33 mouse cellular contexts compared by ENCODE assay signal in the genomic region with DNA sequence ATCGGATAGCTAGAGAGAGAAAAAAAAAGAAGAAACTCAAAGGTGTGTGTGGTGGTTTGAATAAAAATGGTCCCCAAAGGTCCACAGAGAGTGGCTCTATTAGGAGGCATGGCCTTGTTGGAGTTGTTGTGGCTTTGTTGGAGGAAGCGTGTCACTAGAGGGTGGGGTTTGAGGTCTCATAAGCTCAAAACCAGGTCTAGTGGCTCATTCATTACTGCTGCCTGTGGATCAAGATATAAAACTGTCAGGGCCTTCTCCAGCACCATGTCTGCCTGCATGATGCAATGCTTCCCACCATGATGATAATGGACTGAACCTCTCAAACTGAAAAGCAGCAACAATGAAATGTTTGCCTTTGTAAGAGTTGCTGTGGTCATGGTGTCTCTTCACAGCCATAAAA. TPM values are rescaled to one million over a fixed set of nuclear protein-coding genes. Genes with fewer than 3 reads are reported as not detected.
"Had no signal": no experiment of that assay in that cellular context is flagged by ENCODE, and none has a peak within 500 bp of the region (broad histone marks: within the 10 kb centered on the region; RNA-seq: fewer than 3 reads in every experiment).

No protein-coding gene starts in this region.

- H3K27me3 ChIP-seq: limb, embryonic 12.5 days; limb, embryonic 13.5 days; limb, embryonic 15.5 days; liver, embryonic 12.5 days; liver, embryonic 13.5 days; liver, embryonic 15.5 days; lung, embryonic 15.5 days; megakaryocyte, embryonic 14.5 days; midbrain, embryonic 12.5 days; midbrain, embryonic 13.5 days; midbrain, embryonic 15.5 days; neural tube, embryonic 12.5 days; neural tube, embryonic 13.5 days had no signal

- H3K27ac ChIP-seq: limb, embryonic 10.5 days; limb, embryonic 12.5 days; limb, embryonic 13.5 days; limb, embryonic 15.5 days; liver, embryonic 12.5 days; liver, embryonic 13.5 days; liver, embryonic 14.5 days; liver, embryonic 15.5 days; lung, embryonic 15.5 days; macrophage; midbrain, embryonic 10.5 days; midbrain, embryonic 12.5 days; midbrain, embryonic 13.5 days; midbrain, embryonic 15.5 days; neural tube, embryonic 12.5 days; neural tube, embryonic 13.5 days had no signal

- H3K9ac ChIP-seq: limb, embryonic 12.5 days; limb, embryonic 13.5 days; limb, embryonic 15.5 days; liver, embryonic 12.5 days; liver, embryonic 13.5 days; liver, embryonic 14.5 days; liver, embryonic 15.5 days; liver, postnatal 0 days; lung, embryonic 14.5 days; lung, embryonic 15.5 days; midbrain, embryonic 12.5 days; midbrain, embryonic 13.5 days; midbrain, embryonic 15.5 days; neural tube, embryonic 12.5 days; neural tube, embryonic 13.5 days had no signal

- H3K4me2 ChIP-seq: limb, embryonic 12.5 days; limb, embryonic 13.5 days; limb, embryonic 15.5 days; liver, embryonic 11.5 days; liver, embryonic 12.5 days; liver, embryonic 13.5 days; liver, embryonic 15.5 days; lung, embryonic 14.5 days; lung, embryonic 15.5 days; midbrain, embryonic 11.5 days; midbrain, embryonic 12.5 days; midbrain, embryonic 13.5 days; midbrain, embryonic 15.5 days; neural tube, embryonic 12.5 days; neural tube, embryonic 13.5 days had no signal

- ATAC-seq: liver, embryonic 12.5 days; liver, postnatal 0 days; lung, postnatal 0 days; midbrain, embryonic 13.5 days; midbrain, embryonic 15.5 days; midbrain, embryonic 16.5 days had no signal

- H3K4me3 ChIP-seq: limb, embryonic 10.5 days; limb, embryonic 12.5 days; limb, embryonic 13.5 days; limb, embryonic 15.5 days; liver, embryonic 12.5 days; liver, embryonic 13.5 days; liver, embryonic 15.5 days; lung, embryonic 15.5 days; megakaryocyte, embryonic 14.5 days; midbrain, embryonic 10.5 days; midbrain, embryonic 12.5 days; midbrain, embryonic 13.5 days; midbrain, embryonic 15.5 days; myocyte; neural tube, embryonic 12.5 days; neural tube, embryonic 13.5 days had no signal

- DNase-seq: liver; liver, embryonic 13.5 days; liver, postnatal 0 days; lung, adult 18-20 months; lung, adult 2 months; lung, embryonic 14.5 days; lung, postnatal 10 days; lung, postnatal 14 days; lung, postnatal 36 days; lung, postnatal 4 days; midbrain, embryonic 14.5 days had no signal

- H3K9me3 ChIP-seq: limb, embryonic 10.5 days; limb, embryonic 12.5 days; limb, embryonic 13.5 days; limb, embryonic 15.5 days; liver, embryonic 12.5 days; liver, embryonic 13.5 days; liver, embryonic 15.5 days; lung, embryonic 15.5 days; megakaryocyte, embryonic 14.5 days; midbrain, embryonic 10.5 days; midbrain, embryonic 12.5 days; midbrain, embryonic 13.5 days; midbrain, embryonic 15.5 days; neural tube, embryonic 12.5 days; neural tube, embryonic 13.5 days had no signal

- H3K4me1 ChIP-seq: limb, embryonic 10.5 days; limb, embryonic 12.5 days; limb, embryonic 13.5 days; limb, embryonic 15.5 days; liver, embryonic 13.5 days; liver, embryonic 15.5 days; lung, embryonic 15.5 days; midbrain, embryonic 10.5 days; midbrain, embryonic 12.5 days; midbrain, embryonic 13.5 days; midbrain, embryonic 15.5 days; neural tube, embryonic 12.5 days; neural tube, embryonic 13.5 days had no signal

RNA-seq across cellular contexts. Expression of a gene that starts 32.6 kb away (rescaled TPM):
- polyA plus RNA-seq: liver, adult 2 months had no signal
